Mouse (Mus musculus) heart, adult 2 months (tissue): ENCODE measurements around the gene Nhlh2.

Experiments
- CTCF ChIP-seq: fragments of 200-600 bp; IDR thresholded peaks from 2 replicates; pipeline ENCODE4 v1.8.1; 2022; ENCODE audit warnings: antibody characterized with exemption, mild to moderate bottlenecking, moderate library complexity
- EP300 ChIP-seq: fragments of 200-500 bp; IDR thresholded peaks from 2 replicates; pipeline ENCODE4 v1.6.1; 2011; ENCODE audit warnings: low read depth, low read length, control low read depth; ENCODE audit not compliant: insufficient read depth
- POLR2A ChIP-seq: fragments of 200-500 bp; IDR thresholded peaks from 2 replicates; pipeline ENCODE4 v1.6.1; 2011; ENCODE audit warnings: mild to moderate bottlenecking, low read depth, low read length, control low read depth; ENCODE audit not compliant: insufficient read depth

GRCm38 (mm10) chr3:101990995-101991516 is 18.8 kb upstream of the Nhlh2 start:
- no peak for TF ChIP-seq POLR2A
- no peak for TF ChIP-seq CTCF
- no peak for TF ChIP-seq EP300
